Comparison of ENCODE assay signal across 19 mouse cellular contexts in the genomic region with DNA sequence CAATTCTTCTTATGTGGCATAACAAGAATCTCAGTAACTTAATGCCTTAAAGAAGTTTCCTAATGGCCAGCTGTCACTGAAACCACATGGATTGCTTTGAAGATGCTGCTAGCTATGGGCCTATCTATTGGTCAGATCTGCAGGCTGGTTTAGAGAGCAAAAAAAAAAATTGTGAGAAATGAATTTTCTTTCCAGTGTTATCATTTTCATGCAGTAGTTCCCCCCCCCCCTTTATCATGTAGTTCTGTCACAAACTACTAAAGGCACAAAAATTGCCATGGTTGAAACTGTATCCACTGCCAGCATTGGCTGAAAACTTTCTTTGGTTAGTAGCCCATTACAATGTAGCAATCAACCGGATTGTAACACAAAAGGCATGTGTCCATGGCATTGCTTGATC.
DNase-seq lines count a peak whose midpoint lies in the region; TF ChIP-seq lines count a peak whose summit lies in the region.
"Had no signal": no experiment of that assay in that cellular context is flagged by ENCODE, and none has a peak within 500 bp of the region (broad histone marks: within the 10 kb centered on the region; RNA-seq: fewer than 3 reads in every experiment).

No protein-coding gene starts in this region.

- no peaks in the 10 kb centered on the region for H3K4me1 ChIP-seq in MEL (ENCODE audit: control insufficient read depth in 1 of 2, insufficient read depth in 2 of 2, low read length in 2 of 2)

- no peaks in the 10 kb centered on the region for H3K79me2 ChIP-seq in MEL (ENCODE audit: control insufficient read depth, insufficient read depth, low read length, poor library complexity)

- peak; percentile 51 to 55; a peak in 3 of 4 replicates for TF ChIP-seq EP300 in MEL (IDR thresholded peaks at IDR 0.05; ENCODE audit: low read depth in 1 of 2, low read length in 2 of 2)

- H3K27ac ChIP-seq in MEL (ENCODE audit: control insufficient read depth, low read depth, low read length): no peak overlapping the region

- H3K36me3 ChIP-seq in MEL (ENCODE audit: control insufficient read depth in 1 of 2, insufficient read depth in 2 of 2, low read length in 2 of 2): peaks cover 0 to 6% of the 10 kb centered on the region in 2 experiments; a peak in 2 of 4 replicates
- H3K36me3 ChIP-seq: G1E had no signal

- no peak for TF ChIP-seq POLR2A in MEL (IDR thresholded peaks at IDR 0.05; ENCODE audit: control insufficient read depth in 1 of 2, insufficient read depth in 1 of 2, low read depth in 1 of 2, low read length in 2 of 2, poor library complexity in 1 of 2)

- H3K9me3 ChIP-seq in MEL (replicated peaks; ENCODE audit: insufficient read depth, low read length): no peaks in the 10 kb centered on the region

- no peak overlapping the region for H3K9ac ChIP-seq in MEL (ENCODE audit: control insufficient read depth, low read depth, low read length, poor library complexity, severe bottlenecking)

- DNase-seq in adrenal gland, adult 2 months: peak; percentile 6
- DNase-seq in adrenal gland, adult 18-20 months (ENCODE audit: low spot score in 2 of 2): no peak
- DNase-seq in MEL (ENCODE audit: low read depth, low spot score): peak; percentile 14
- no peak for DNase-seq in heart, postnatal 14 days
- DNase-seq: adrenal gland, adult 8-10 months; adrenal gland, postnatal 10 days; adrenal gland, postnatal 14 days; adrenal gland, postnatal 25 days; adrenal gland, postnatal 36 days; B cell, adult 2 months; cerebellum, adult 11 months; cerebellum, adult 11-12 months; cerebellum, adult 18-20 months; cerebellum, adult 2 months; cerebellum, adult 8-10 months; cerebellum, adult 9-10 months had no signal

- H3K4me3 ChIP-seq in MEL (ENCODE audit: control insufficient read depth in 1 of 2, insufficient read depth in 1 of 2, low read depth in 2 of 2, low read length in 2 of 2): no peak overlapping the region

- TF ChIP-seq RAD21 in MEL (IDR thresholded peaks at IDR 0.05; ENCODE audit: low read depth, low read length): no peak

- TF ChIP-seq CTCF in MEL (IDR thresholded peaks at IDR 0.05 in 2 of 3, conservative IDR thresholded peaks at IDR 0.05 in 1 of 3; ENCODE audit: control insufficient read depth in 1 of 3, insufficient read depth in 1 of 3, low read depth in 2 of 3, low read length in 3 of 3, poor library complexity in 1 of 3, severe bottlenecking in 1 of 3): no peak

- H3K27me3 ChIP-seq in MEL (ENCODE audit: control insufficient read depth in 1 of 2, insufficient read depth in 2 of 2, low read length in 2 of 2): no peaks in the 10 kb centered on the region
- H3K27me3 ChIP-seq: CH12.LX, Patski had no signal

- intact Hi-C loops in heart, postnatal 14 days (cut with DNase I): no loop called here

TF ChIP-seq in MEL, 35 proteins besides CTCF, POLR2A, EP300 and RAD21:
- TF ChIP-seq TAL1 (IDR thresholded peaks at IDR 0.05; ENCODE audit: low read length): no peak
- TF ChIP-seq POLR2AphosphoS2 (IDR thresholded peaks at IDR 0.05; ENCODE audit: low read length): no peak
- TF ChIP-seq HCFC1 (IDR thresholded peaks at IDR 0.05; ENCODE audit: low read depth, low read length): no peak
- TF ChIP-seq MAX (IDR thresholded peaks at IDR 0.05; ENCODE audit: low read length): no peak
- peak; percentile 30; the same call in 1 of the 2 replicates for TF ChIP-seq GATA1 (IDR thresholded peaks at IDR 0.05; ENCODE audit: low read depth, low read length)
- TF ChIP-seq KAT2A (conservative IDR thresholded peaks at IDR 0.05; ENCODE audit: low read depth, low read length): no peak
- TF ChIP-seq ZNF384 (IDR thresholded peaks at IDR 0.05; ENCODE audit: low read depth, low read length): peak; percentile 71
- TF ChIP-seq ETS1 (IDR thresholded peaks at IDR 0.05; ENCODE audit: low read depth, low read length): peak; percentile 15; the same call in 1 of the 2 replicates
- no peak for TF ChIP-seq CHD2 (IDR thresholded peaks at IDR 0.05; ENCODE audit: low read length)
- no peak for TF ChIP-seq MYC (IDR thresholded peaks at IDR 0.05; ENCODE audit: low read depth, low read length)
- no peak for TF ChIP-seq GABPA (IDR thresholded peaks at IDR 0.05; ENCODE audit: low read depth, low read length)
- peak; percentile 67; the same call in 1 of the 2 replicates for TF ChIP-seq TCF12 (IDR thresholded peaks at IDR 0.05; ENCODE audit: low read depth, low read length)

Comparison
In these comparisons a context has a peak if more than half of its experiments do, and no peak if none do; other contexts are left out.
1. DNase-seq: peak in adrenal gland, adult 2 months (single experiment) and MEL (single experiment); none in adrenal gland, adult 18-20 months (0 of 2) and heart, postnatal 14 days (0 of 2).